Mouse (Mus musculus): ENCODE results near the gene Mtmr14.

- TF ChIP-seq CTCF (IDR thresholded peaks at IDR 0.05; ENCODE audit: borderline replicate concordance, extremely low read depth, insufficient read depth, insufficient read length), result no peak
- TF ChIP-seq POLR2A (IDR thresholded peaks at IDR 0.05; ENCODE audit: borderline replicate concordance, extremely low read depth, insufficient read depth, insufficient read length, poor library complexity, severe bottlenecking), result no peak
Observed at GRCm38 (mm10) chr6:113315972-113316371, 78.3 kb downstream of the Mtmr14 start.
